Mouse (Mus musculus) heart, embryonic 11.5 days (tissue): ENCODE measurements around the gene Znrf3. TPM values are rescaled to one million over a fixed set of nuclear protein-coding genes. Genes with fewer than 3 reads are reported as not detected.
A peak's percentile ranks its signal among the peaks of the same experiment; 100 is the strongest.

Experiments
- ATAC-seq: fragments of 200-750 bp; cut with Nextera tagmentation; replicated peaks from 2 replicates; pipeline ENCODE4 v1.8.0; 2017; ENCODE audit warnings: moderate library complexity; ENCODE audit not compliant: insufficient number of reproducible peaks, low FRiP score, low TSS enrichment
- H3K27ac ChIP-seq: fragments of 300-500 bp; sonication (generic); 2 replicates; pipeline ENCODE4 v1.5.1; 2014; ENCODE audit warnings: mild to moderate bottlenecking, low read depth, low read length
- H3K27me3 ChIP-seq: fragments of 300-500 bp; sonication (generic); 2 replicates; pipeline ENCODE4 v1.6.1; 2014; ENCODE audit warnings: mild to moderate bottlenecking, low read length, mixed read lengths; ENCODE audit not compliant: control insufficient read depth, insufficient read depth
- H3K36me3 ChIP-seq: fragments of 300-500 bp; sonication (generic); 2 replicates; pipeline ENCODE4 v1.6.1; 2014; ENCODE audit warnings: mild to moderate bottlenecking, low read length, moderate library complexity, mixed read lengths; ENCODE audit not compliant: control insufficient read depth, insufficient read depth
- H3K4me1 ChIP-seq: fragments of 300-500 bp; sonication (generic); 2 replicates; pipeline ENCODE4 v1.6.1; 2014; ENCODE audit warnings: low read length; ENCODE audit not compliant: control insufficient read depth, insufficient read depth
- H3K4me2 ChIP-seq: fragments of 300-500 bp; sonication (generic); 2 replicates; pipeline ENCODE4 v1.6.1; 2014; ENCODE audit warnings: mild to moderate bottlenecking, moderate library complexity
- H3K4me3 ChIP-seq: fragments of 300-500 bp; sonication (generic); 2 replicates; pipeline ENCODE4 v1.5.1; 2014; ENCODE audit warnings: low read depth, low read length
- H3K9ac ChIP-seq: fragments of 300-500 bp; sonication (generic); 2 replicates; pipeline ENCODE4 v1.6.1; 2014; ENCODE audit warnings: mild to moderate bottlenecking, low read depth, low read length, moderate library complexity
- H3K9me3 ChIP-seq: fragments of 300-500 bp; sonication (generic); replicated peaks from 2 replicates; pipeline ENCODE4 v1.6.1; 2016; ENCODE audit warnings: low read length; ENCODE audit not compliant: control insufficient read depth
- WGBS: fragments of 180-500 bp; shearing (Covaris S2); extraction: QIAGEN DNeasy Blood & Tissue Kit; methylation state at CpG from one replicate; pipeline ENCODE4 v1.1.7; 2014; ENCODE audit not compliant: insufficient replicate concordance; 5-methylcytosine and 5-hydroxymethylcytosine counted together
- polyA plus RNA-seq: library from polyadenylated mRNA; unstranded; fragments of >200 nt; fragmentation: Nextera tagmentation; extraction: Ambion mirVana; gene quantifications from 2 replicates; pipeline ENCODE4 v1.2.1, GENCODE M21; 2014

The Znrf3 gene
- polyA plus RNA-seq, 1 experiment from 2014 or later = 9.3 TPM

DNA sequence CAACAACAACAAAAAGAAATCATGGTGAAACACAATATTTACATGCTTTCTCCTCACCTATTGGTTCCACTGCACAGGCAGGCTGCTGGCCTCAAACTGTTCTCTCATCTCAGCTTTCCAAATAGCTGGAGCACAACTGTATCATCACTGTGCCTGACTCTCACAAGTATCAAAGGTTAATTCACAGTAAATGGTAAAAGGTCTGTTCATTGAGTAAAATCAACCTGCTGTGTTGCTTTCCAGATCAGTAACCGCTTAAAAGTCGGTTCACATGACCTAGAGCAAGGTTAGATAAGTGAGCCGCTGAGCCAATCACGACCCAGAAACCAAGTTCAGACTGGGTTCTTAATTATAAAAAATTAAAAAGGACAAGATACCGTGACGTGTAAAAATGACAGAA is 186.6 kb downstream of the Znrf3 start:
- H3K4me3 ChIP-seq = no peak overlapping the region
- no peak for ATAC-seq
- H3K9me3 ChIP-seq = no peaks in the 10 kb centered on the region
- H3K4me2 ChIP-seq = no peak overlapping the region
- WGBS = 92% methylated on average over 6 of the region's 6 CpGs
- H3K36me3 ChIP-seq = 0 out of 2 replicates have a peak, but pooled peaks cover 2% of the 10 kb centered on the region
- no peak overlapping the region for H3K9ac ChIP-seq
- no peaks in the 10 kb centered on the region for H3K27me3 ChIP-seq
- H3K27ac ChIP-seq = no peak overlapping the region
- H3K4me1 ChIP-seq = peaks cover 32% of the 10 kb centered on the region

GRCm38 (mm10) chr11:5257151-5257862 is 187.3 kb downstream of the Znrf3 start:
- 69% methylated on average over 13 of the region's 13 CpGs for WGBS
- no peaks in the 10 kb centered on the region for H3K9me3 ChIP-seq
- no peak overlapping the region for H3K9ac ChIP-seq
- ATAC-seq = no peak
- no peaks in the 10 kb centered on the region for H3K27me3 ChIP-seq
- H3K4me1 ChIP-seq = peaks cover 39% of the 10 kb centered on the region
- no peak overlapping the region for H3K4me2 ChIP-seq
- no peak overlapping the region for H3K27ac ChIP-seq
- 0 out of 2 replicates have a peak, but pooled peaks cover 2% of the 10 kb centered on the region for H3K36me3 ChIP-seq
- no peak overlapping the region for H3K4me3 ChIP-seq

- Histone ChIP-seq H3K4me1 (peaks cover 40% of the 10 kb centered on the region), H3K4me3 (no peak overlapping the region), H3K9me3 (no peaks in the 10 kb centered on the region), H3K27me3 (no peaks in the 10 kb centered on the region), H3K36me3 (0 out of 2 replicates have a peak, but pooled peaks cover 2% of the 10 kb centered on the region), H3K9ac (no peak overlapping the region), H3K27ac (peak overlapping the region; percentile 43; the same call in 1 of the 2 replicates), H3K4me2 (no peak overlapping the region)
- ATAC-seq = no peak
- 51% methylated on average over 9 of the region's 9 CpGs for WGBS
Observed at GRCm38 (mm10) chr11:5255509-5256014, 189.1 kb downstream of the Znrf3 start.

DNA sequence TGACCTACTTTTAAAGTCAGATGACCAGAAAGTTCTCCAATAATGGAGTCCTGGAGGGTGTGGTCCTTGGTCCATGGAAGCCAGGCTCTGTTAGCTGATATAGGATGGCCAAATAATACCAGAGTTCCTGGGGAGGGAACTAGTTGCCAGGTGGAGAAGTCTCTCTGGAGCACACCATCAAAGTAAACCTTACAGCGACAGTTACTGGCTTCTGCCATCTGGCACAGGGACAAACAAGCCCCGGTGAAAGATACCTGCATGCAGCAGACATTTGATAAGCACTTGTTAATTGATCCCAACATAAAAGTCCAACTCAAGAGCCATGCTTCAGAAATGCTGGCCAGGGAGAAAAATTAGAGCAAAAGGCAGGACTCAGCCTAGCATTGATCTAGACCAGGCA is 190.6 kb downstream of the Znrf3 start:
- Histone ChIP-seq H3K9me3 (no peaks in the 10 kb centered on the region), H3K36me3 (0 out of 2 replicates have a peak, but pooled peaks cover 2% of the 10 kb centered on the region), H3K27ac (no peak overlapping the region), H3K4me3 (no peak overlapping the region), H3K4me1 (peaks cover 35% of the 10 kb centered on the region), H3K9ac (no peak overlapping the region), H3K4me2 (no peak overlapping the region), H3K27me3 (no peaks in the 10 kb centered on the region)
- ATAC-seq = no peak
- 70% methylated on average over 2 of the region's 2 CpGs for whole genome bisulfite sequencing

- Histone ChIP-seq H3K9me3 (no peaks in the 10 kb centered on the region), H3K4me1 (peaks cover 35% of the 10 kb centered on the region), H3K36me3 (0 out of 2 replicates have a peak, but pooled peaks cover under 1% of the 10 kb centered on the region), H3K27ac (no peak overlapping the region), H3K27me3 (no peaks in the 10 kb centered on the region), H3K4me3 (no peak overlapping the region), H3K4me2 (no peak overlapping the region), H3K9ac (no peak overlapping the region)
- 60% methylated on average over 3 of the region's 3 CpGs for WGBS
- no peak for ATAC-seq
Observed at GRCm38 (mm10) chr11:5253528-5253927, 191.1 kb downstream of the Znrf3 start.

- Histone ChIP-seq H3K4me2 (no peak overlapping the region), H3K27me3 (no peaks in the 10 kb centered on the region), H3K9ac (peak overlapping the region; percentile 31; the same call in 1 of the 2 replicates), H3K4me3 (no peak overlapping the region), H3K36me3 (no peaks in the 10 kb centered on the region), H3K9me3 (no peaks in the 10 kb centered on the region), H3K27ac (no peak overlapping the region), H3K4me1 (peaks cover 35% of the 10 kb centered on the region)
- no peak for ATAC-seq
- 77% methylated on average over 8 of the region's 8 CpGs for WGBS
Observed at GRCm38 (mm10) chr11:5252727-5253126, 191.9 kb downstream of the Znrf3 start.

DNA sequence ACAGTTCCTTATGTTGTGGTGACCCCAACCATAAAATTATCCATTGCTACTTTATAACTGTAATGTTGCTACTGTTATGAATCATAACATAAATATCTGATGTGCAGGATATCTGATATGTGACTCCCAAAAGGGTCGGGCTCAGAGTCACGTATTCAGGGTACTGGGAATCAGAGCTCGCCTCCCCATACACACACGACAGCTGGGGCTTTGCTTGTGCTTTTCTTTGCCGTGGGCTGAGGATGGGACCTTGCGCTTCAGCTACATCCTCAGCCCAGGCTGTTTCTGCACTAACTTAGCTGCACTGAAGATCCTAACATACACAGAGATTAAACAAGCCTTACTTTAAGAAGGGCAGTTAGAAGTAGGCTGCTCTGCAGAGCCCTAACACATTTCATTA is 193.5 kb downstream of the Znrf3 start:
- Histone ChIP-seq H3K9ac (no peak overlapping the region), H3K4me2 (no peak overlapping the region), H3K27ac (no peak overlapping the region), H3K36me3 (no peaks in the 10 kb centered on the region), H3K4me1 (peaks cover 25% of the 10 kb centered on the region), H3K27me3 (no peaks in the 10 kb centered on the region), H3K9me3 (no peaks in the 10 kb centered on the region), H3K4me3 (no peak overlapping the region)
- 71% methylated on average over 6 of the region's 6 CpGs for WGBS
- ATAC-seq = no peak

DNA sequence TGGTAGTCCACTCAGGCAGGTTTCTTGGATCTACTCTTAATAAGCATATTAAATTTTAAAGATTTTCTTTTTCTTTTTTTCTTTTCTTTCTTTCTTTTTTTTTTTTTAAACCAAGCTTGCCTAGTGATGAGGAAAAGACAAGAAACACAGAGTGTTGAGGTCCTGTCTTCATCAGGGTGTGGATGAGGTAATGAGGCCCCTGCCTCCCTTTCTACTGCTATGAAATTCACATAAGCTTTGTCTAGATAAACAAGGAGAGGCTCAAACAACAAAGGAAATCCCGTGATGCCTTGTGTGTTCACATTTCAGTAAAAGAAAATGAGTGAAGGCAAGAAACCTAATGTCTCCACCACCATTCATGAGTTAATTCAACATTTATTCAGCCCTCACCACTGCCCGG is 196.4 kb downstream of the Znrf3 start:
- Histone ChIP-seq H3K9me3 (no peaks in the 10 kb centered on the region), H3K27me3 (no peaks in the 10 kb centered on the region), H3K4me3 (no peak overlapping the region), H3K27ac (no peak overlapping the region), H3K4me2 (no peak overlapping the region), H3K36me3 (no peaks in the 10 kb centered on the region), H3K9ac (no peak overlapping the region), H3K4me1 (peaks cover 30% of the 10 kb centered on the region)
- ATAC-seq = no peak
- WGBS = 62% methylated on average over 2 of the region's 2 CpGs

DNA sequence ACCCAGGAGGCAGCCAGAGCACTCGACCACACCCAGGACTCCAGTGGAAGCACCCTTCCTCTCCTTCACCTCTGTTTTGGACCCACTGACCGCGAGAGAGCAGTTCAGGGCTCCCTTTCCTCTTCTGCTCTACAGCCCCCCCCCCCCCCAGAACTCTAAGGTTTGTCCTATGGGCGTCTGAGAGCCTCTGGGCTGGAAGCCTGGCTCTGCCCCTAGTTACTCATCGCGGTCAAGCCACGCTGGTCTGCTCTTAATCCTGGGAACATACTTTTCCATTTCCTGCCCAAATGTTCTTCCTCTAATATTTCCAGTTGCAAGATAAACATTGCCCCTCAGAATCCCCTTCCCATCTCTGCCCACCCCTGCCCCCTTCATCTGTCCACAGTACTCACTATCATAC is 199.2 kb downstream of the Znrf3 start:
- Histone ChIP-seq H3K36me3 (no peaks in the 10 kb centered on the region), H3K9me3 (no peaks in the 10 kb centered on the region), H3K27me3 (no peaks in the 10 kb centered on the region), H3K9ac (no peak overlapping the region), H3K4me3 (no peak overlapping the region), H3K4me2 (no peak overlapping the region), H3K4me1 (peaks cover 27% of the 10 kb centered on the region), H3K27ac (peak overlapping the region; percentile 46; the same call in 1 of the 2 replicates)
- ATAC-seq = 0 out of 2 replicates have a peak, but pooled peaks have one; percentile 14
- 69% methylated on average over 7 of the region's 7 CpGs for WGBS
